Mouse (Mus musculus) right cerebral cortex, adult 2 months (tissue): ENCODE results near the gene Helz.

Source experiments
- DNase-seq, 2 experiments: peaks; one replicate each; pipeline ENCODE4 v3.0.0; 2021 to 2022; ENCODE audit warnings: low spot score in 2 of 2

Gene Helz

GRCm38 (mm10) chr11:107674601-107675000 is 126.9 kb downstream of the Helz start:
- no peak for DNase-seq

- DNase-seq: no peak
Observed at GRCm38 (mm10) chr11:107675246-107675645, 127.5 kb downstream of the Helz start.

GRCm38 (mm10) chr11:107676207-107676940 is 128.6 kb downstream of the Helz start:
- peak in 1 of 2 experiments; percentile 22 for DNase-seq

GRCm38 (mm10) chr11:107682694-107683355 is 135.1 kb downstream of the Helz start:
- DNase-seq: no peak

GRCm38 (mm10) chr11:107683544-107684465 is 136.1 kb downstream of the Helz start:
- no peak for DNase-seq

- no peak for DNase-seq
Observed at GRCm38 (mm10) chr11:107686290-107686689, 138.6 kb downstream of the Helz start.

- no peak for DNase-seq
Observed at GRCm38 (mm10) chr11:107688480-107688879, 140.8 kb downstream of the Helz start.

- DNase-seq: no peak
Observed at GRCm38 (mm10) chr11:107691569-107691968, 143.8 kb downstream of the Helz start.

GRCm38 (mm10) chr11:107693338-107693737 is 145.6 kb downstream of the Helz start:
- DNase-seq: no peak

- no peak for DNase-seq
Observed at GRCm38 (mm10) chr11:107699967-107700366, 152.2 kb downstream of the Helz start.

GRCm38 (mm10) chr11:107703272-107704134 is 155.8 kb downstream of the Helz start:
- DNase-seq: no peak

- DNase-seq: no peak
Observed at GRCm38 (mm10) chr11:107705060-107705459, 157.3 kb downstream of the Helz start.

- no peak for DNase-seq
Observed at GRCm38 (mm10) chr11:107705476-107706074, 157.8 kb downstream of the Helz start.

- no peak for DNase-seq
Observed at GRCm38 (mm10) chr11:107707897-107708610, 160.3 kb downstream of the Helz start.

- DNase-seq: peak in 1 of 2 experiments; percentile 20
Observed at GRCm38 (mm10) chr11:107710379-107710778, 162.6 kb downstream of the Helz start.

GRCm38 (mm10) chr11:107714368-107714767 is 166.6 kb downstream of the Helz start:
- no peak for DNase-seq

GRCm38 (mm10) chr11:107716332-107716938 is 168.7 kb downstream of the Helz start, which contains the start of gene Cacng1:
Gene Cacng1 (minus strand): TSS chr11:107716522.
- DNase-seq: no peak

GRCm38 (mm10) chr11:107720264-107721021 is 172.7 kb downstream of the Helz start:
- DNase-seq: no peak

GRCm38 (mm10) chr11:107721057-107721456 is 173.3 kb downstream of the Helz start:
- no peak for DNase-seq
